Mouse (Mus musculus) kidney, adult 2 months (tissue): ENCODE results near the gene Paip2b. TPM values are rescaled to one million over a fixed set of nuclear protein-coding genes. Genes with fewer than 3 reads are reported as not detected.

ENCODE experiments used
- DNase-seq: peaks from one replicate; pipeline ENCODE4 v3.0.0; 2021
- H3K27ac ChIP-seq: fragments of 200-500 bp; 2 replicates; pipeline ENCODE4 v1.5.1; 2012; ENCODE audit warnings: low read depth, low read length, control low read depth, inconsistent platforms; ENCODE audit not compliant: insufficient read depth
- H3K27me3 ChIP-seq: fragments of 200-500 bp; replicated peaks from 2 replicates; pipeline ENCODE4 v1.6.1; 2012; ENCODE audit warnings: mild to moderate bottlenecking, moderate library complexity, low read length, inconsistent platforms; ENCODE audit not compliant: control insufficient read depth, insufficient read depth
- H3K36me3 ChIP-seq: fragments of 200-500 bp; 2 replicates; pipeline ENCODE4 v1.6.1; 2012; ENCODE audit warnings: mild to moderate bottlenecking, moderate library complexity, low read length, inconsistent platforms; ENCODE audit not compliant: control insufficient read depth, insufficient read depth
- H3K4me1 ChIP-seq: fragments of 200-500 bp; 2 replicates; pipeline ENCODE4 v1.6.1; 2011; ENCODE audit warnings: low read length; ENCODE audit not compliant: control insufficient read depth, insufficient read depth
- H3K4me3 ChIP-seq: fragments of 200-500 bp; 2 replicates; pipeline ENCODE4 v1.5.1; 2011; ENCODE audit warnings: mild to moderate bottlenecking, low read depth, low read length, control low read depth; ENCODE audit not compliant: insufficient read depth
- CTCF ChIP-seq: fragments of 200-500 bp; conservative IDR thresholded peaks from 2 replicates; pipeline ENCODE4 v1.5.1; 2011; ENCODE audit warnings: low read depth, mild to moderate bottlenecking, control low read depth, low read length, moderate library complexity, mixed read lengths; ENCODE audit not compliant: insufficient read depth, insufficient read length
- POLR2A ChIP-seq: fragments of 200-500 bp; IDR thresholded peaks from one replicate; pipeline ENCODE4 v1.6.1; 2011; ENCODE audit warnings: low read depth, low read length, control low read depth
- WGBS: fragments of 180-500 bp; shearing (Covaris S2); methylation state at CpG from one replicate; pipeline ENCODE4 v1.1.7; 2018; 5-methylcytosine and 5-hydroxymethylcytosine counted together
- polyA plus RNA-seq: library from polyadenylated mRNA; depleted of rRNA; stranded (reverse); fragments of >200 nt; gene quantifications from 2 replicates; pipeline ENCODE4 v1.2.3, GENCODE M21; 2012

Gene Paip2b
- polyA plus RNA-seq, 1 experiment, result 10.0 TPM

GRCm38 (mm10) chr6:83779026-83779425, 52.5 kb downstream of the Paip2b start:
- TF ChIP-seq POLR2A (no peak), CTCF (peak; percentile 86)
- H3K36me3 ChIP-seq, result no peaks in the 10 kb centered on the region
- H3K27me3 ChIP-seq, result no peaks in the 10 kb centered on the region
- H3K27ac ChIP-seq, result no peak overlapping the region
- peak; percentile 70 for DNase-seq
- H3K4me1 ChIP-seq, result peaks cover 3% of the 10 kb centered on the region; the same call in 1 of the 2 replicates
- H3K4me3 ChIP-seq, result no peak overlapping the region
- 7% methylated on average over 5 of the region's 5 CpGs for WGBS

- WGBS, result 78% methylated on average over 7 of the region's 7 CpGs
- no peak for DNase-seq
- no peak overlapping the region for H3K27ac ChIP-seq
- H3K27me3 ChIP-seq, result no peaks in the 10 kb centered on the region
- H3K36me3 ChIP-seq, result no peaks in the 10 kb centered on the region
- TF ChIP-seq CTCF, result no peak
- peaks cover 3% of the 10 kb centered on the region; the same call in 1 of the 2 replicates for H3K4me1 ChIP-seq
- H3K4me3 ChIP-seq, result no peak overlapping the region
Observed at GRCm38 (mm10) chr6:83778306-83778705, 53.2 kb downstream of the Paip2b start.

GRCm38 (mm10) chr6:83775638-83776293, 55.8 kb downstream of the Paip2b start, which contains the start of gene Tex261:
Gene Tex261, minus strand, starts transcription at chr6:83775813.
- Histone ChIP-seq H3K4me1 (peaks cover 3% of the 10 kb centered on the region; the same call in 1 of the 2 replicates), H3K27ac (peak within 1 kb of the TSS; percentile 72), H3K4me3 (peak within 1 kb of the TSS; percentile 92), H3K36me3 (no peaks in the 10 kb centered on the region), H3K27me3 (no peaks in the 10 kb centered on the region)
- DNase-seq, result peak; percentile 93
- under 1% methylated on average over 45 of the region's 45 CpGs for WGBS
- TF ChIP-seq CTCF (peak; percentile 84), POLR2A (no peak)

GRCm38 (mm10) chr6:83774781-83775563, 56.6 kb downstream of the Paip2b start:
- Histone ChIP-seq H3K4me1 (peaks cover 3% of the 10 kb centered on the region; the same call in 1 of the 2 replicates), H3K36me3 (no peaks in the 10 kb centered on the region), H3K27ac (peak overlapping the region; percentile 17; the same call in 1 of the 2 replicates), H3K27me3 (no peaks in the 10 kb centered on the region), H3K4me3 (peak overlapping the region; percentile 92)
- DNase-seq, result no peak
- TF ChIP-seq CTCF (no peak), POLR2A (no peak)
- 2% methylated on average over 14 of the region's 14 CpGs for WGBS

GRCm38 (mm10) chr6:83774126-83774525, 57.4 kb downstream of the Paip2b start:
- no peak for DNase-seq
- no peak overlapping the region for H3K27ac ChIP-seq
- H3K27me3 ChIP-seq, result no peaks in the 10 kb centered on the region
- no peaks in the 10 kb centered on the region for H3K36me3 ChIP-seq
- 51% methylated on average over 9 of the region's 9 CpGs for whole genome bisulfite sequencing
- TF ChIP-seq CTCF, result no peak
- no peak for TF ChIP-seq POLR2A
- H3K4me3 ChIP-seq, result no peak overlapping the region
- H3K4me1 ChIP-seq, result peaks cover 3% of the 10 kb centered on the region; the same call in 1 of the 2 replicates

- no peak overlapping the region for H3K4me3 ChIP-seq
- H3K36me3 ChIP-seq, result no peaks in the 10 kb centered on the region
- no peaks in the 10 kb centered on the region for H3K4me1 ChIP-seq
- no peak overlapping the region for H3K27ac ChIP-seq
- 50% methylated on average over 5 of the region's 5 CpGs for WGBS
- TF ChIP-seq POLR2A, result no peak
- no peak for TF ChIP-seq CTCF
- no peak for DNase-seq
- no peaks in the 10 kb centered on the region for H3K27me3 ChIP-seq
Observed at GRCm38 (mm10) chr6:83768485-83768884, 63.1 kb downstream of the Paip2b start.

- no peaks in the 10 kb centered on the region for H3K36me3 ChIP-seq
- H3K4me1 ChIP-seq, result no peaks in the 10 kb centered on the region
- no peak for DNase-seq
- no peak overlapping the region for H3K4me3 ChIP-seq
- TF ChIP-seq CTCF (no peak), POLR2A (no peak)
- H3K27ac ChIP-seq, result no peak overlapping the region
- H3K27me3 ChIP-seq, result no peaks in the 10 kb centered on the region
- 89% methylated on average over 3 of the region's 3 CpGs for WGBS
Observed at GRCm38 (mm10) chr6:83766982-83767381, 64.6 kb downstream of the Paip2b start.
